Mouse (Mus musculus) erythroblast, embryonic 14.5 days (primary cell): ENCODE data around the gene Ipo11. TPM values are rescaled to one million over a fixed set of nuclear protein-coding genes. Genes with fewer than 3 reads are reported as not detected.

Experiments used
- H3K27me3 ChIP-seq: 2 replicates; pipeline ENCODE4 v1.6.1; 2012; ENCODE audit warnings: inconsistent platforms; ENCODE audit not compliant: control insufficient read depth
- H3K36me3 ChIP-seq: 2 replicates; pipeline ENCODE4 v1.6.1; 2012; ENCODE audit warnings: mild to moderate bottlenecking, inconsistent platforms; ENCODE audit not compliant: control insufficient read depth
- H3K4me1 ChIP-seq: 2 replicates; pipeline ENCODE4 v1.6.1; 2012; ENCODE audit warnings: inconsistent platforms; ENCODE audit not compliant: control insufficient read depth
- H3K4me3 ChIP-seq: replicated peaks from 2 replicates; pipeline ENCODE3; 2012; ENCODE audit warnings: moderate library complexity, mild to moderate bottlenecking, inconsistent platforms
- H3K9me3 ChIP-seq: 2 replicates; pipeline ENCODE4 v1.6.1; 2012; ENCODE audit warnings: low read length, inconsistent platforms, mixed read lengths; ENCODE audit not compliant: control insufficient read depth
- GATA1 ChIP-seq: IDR thresholded peaks from 2 replicates; pipeline ENCODE4 v1.6.1; 2012; ENCODE audit warnings: low read length, inconsistent platforms, mixed read lengths
- TAL1 ChIP-seq: IDR thresholded peaks from 3 replicates; pipeline ENCODE4 v1.6.1; 2012; ENCODE audit warnings: low read length, inconsistent platforms, mixed read lengths
- polyA plus RNA-seq: library from polyadenylated mRNA; stranded (reverse); fragments of >175 nt; gene quantifications from 2 replicates; pipeline ENCODE4 v1.2.3, GENCODE M21; 2012

Gene Ipo11
- polyA plus RNA-seq, 1 experiment, result 0.86 TPM

- H3K4me3 ChIP-seq, result no peak overlapping the region
- H3K36me3 ChIP-seq, result peaks cover 33% of the 10 kb centered on the region
- H3K27me3 ChIP-seq, result no peaks in the 10 kb centered on the region
- no peaks in the 10 kb centered on the region for H3K9me3 ChIP-seq
- TF ChIP-seq GATA1 (no peak), TAL1 (no peak)
- H3K4me1 ChIP-seq, result no peaks in the 10 kb centered on the region
These were observed 126.6 kb downstream of the Ipo11 start for GRCm38 (mm10) chr13:106810156-106810555.

- peaks cover 38% of the 10 kb centered on the region for H3K36me3 ChIP-seq
- H3K4me1 ChIP-seq, result no peaks in the 10 kb centered on the region
- H3K27me3 ChIP-seq, result no peaks in the 10 kb centered on the region
- no peaks in the 10 kb centered on the region for H3K9me3 ChIP-seq
- no peak for TF ChIP-seq GATA1
- no peak for TF ChIP-seq TAL1
- no peak overlapping the region for H3K4me3 ChIP-seq
These were observed 127.9 kb downstream of the Ipo11 start for GRCm38 (mm10) chr13:106808821-106809220.

- H3K4me3 ChIP-seq, result no peak overlapping the region
- H3K4me1 ChIP-seq, result no peaks in the 10 kb centered on the region
- H3K36me3 ChIP-seq, result peaks cover 38% of the 10 kb centered on the region
- H3K9me3 ChIP-seq, result no peaks in the 10 kb centered on the region
- TF ChIP-seq GATA1, result no peak
- no peak for TF ChIP-seq TAL1
- H3K27me3 ChIP-seq, result no peaks in the 10 kb centered on the region
These were observed 128.4 kb downstream of the Ipo11 start for GRCm38 (mm10) chr13:106808315-106808714.

GRCm38 (mm10) chr13:106807303-106807702 lies 129.5 kb downstream of the Ipo11 start:
- Histone ChIP-seq H3K36me3 (peaks cover 40% of the 10 kb centered on the region), H3K4me3 (no peak overlapping the region), H3K4me1 (no peaks in the 10 kb centered on the region), H3K9me3 (no peaks in the 10 kb centered on the region), H3K27me3 (no peaks in the 10 kb centered on the region)
- TF ChIP-seq GATA1 (no peak), TAL1 (no peak)

- TF ChIP-seq TAL1, result no peak
- no peak for TF ChIP-seq GATA1
- no peaks in the 10 kb centered on the region for H3K9me3 ChIP-seq
- H3K36me3 ChIP-seq, result peaks cover 31% of the 10 kb centered on the region
- no peaks in the 10 kb centered on the region for H3K4me1 ChIP-seq
- H3K27me3 ChIP-seq, result no peaks in the 10 kb centered on the region
- no peak overlapping the region for H3K4me3 ChIP-seq
These were observed 131.6 kb downstream of the Ipo11 start for GRCm38 (mm10) chr13:106805146-106805545.

- Histone ChIP-seq H3K27me3 (no peaks in the 10 kb centered on the region), H3K9me3 (no peaks in the 10 kb centered on the region), H3K4me1 (no peaks in the 10 kb centered on the region), H3K36me3 (peaks cover 29% of the 10 kb centered on the region), H3K4me3 (no peak overlapping the region)
- TF ChIP-seq GATA1 (no peak), TAL1 (no peak)
These were observed 138.7 kb downstream of the Ipo11 start for GRCm38 (mm10) chr13:106798026-106798425.

GRCm38 (mm10) chr13:106788817-106789216 lies 147.9 kb downstream of the Ipo11 start:
- TF ChIP-seq GATA1 (no peak), TAL1 (no peak)
- H3K9me3 ChIP-seq, result peaks cover 6% of the 10 kb centered on the region
- no peaks in the 10 kb centered on the region for H3K4me1 ChIP-seq

GRCm38 (mm10) chr13:106768807-106769206 lies 168.0 kb downstream of the Ipo11 start:
- TF ChIP-seq GATA1 (no peak), TAL1 (no peak)
- no peaks in the 10 kb centered on the region for H3K27me3 ChIP-seq
- H3K4me3 ChIP-seq, result no peak overlapping the region
- H3K36me3 ChIP-seq, result no peaks in the 10 kb centered on the region
- 0 out of 2 replicates have a peak, but pooled peaks cover under 1% of the 10 kb centered on the region for H3K9me3 ChIP-seq
- H3K4me1 ChIP-seq, result no peaks in the 10 kb centered on the region; the same call in 1 of the 2 replicates

More at GRCm38 (mm10) chr13:106788817-106789216, 147.9 kb downstream of the Ipo11 start:
- H3K36me3 ChIP-seq, result peaks cover 10% of the 10 kb centered on the region
- H3K4me3 ChIP-seq, result no peak overlapping the region
- H3K27me3 ChIP-seq, result no peaks in the 10 kb centered on the region

- TF ChIP-seq GATA1 (no peak), TAL1 (no peak)
- no peak overlapping the region for H3K4me3 ChIP-seq
- no peaks in the 10 kb centered on the region for H3K9me3 ChIP-seq
- no peaks in the 10 kb centered on the region for H3K36me3 ChIP-seq
- H3K27me3 ChIP-seq, result peaks cover 6% of the 10 kb centered on the region; the same call in 1 of the 2 replicates
- H3K4me1 ChIP-seq, result peaks cover 2% of the 10 kb centered on the region; the same call in 1 of the 2 replicates
These were observed 174.1 kb downstream of the Ipo11 start for GRCm38 (mm10) chr13:106762611-106763010.

GRCm38 (mm10) chr13:106761661-106762060 lies 175.1 kb downstream of the Ipo11 start:
- Histone ChIP-seq H3K27me3 (peaks cover 6% of the 10 kb centered on the region; the same call in 1 of the 2 replicates), H3K36me3 (no peaks in the 10 kb centered on the region), H3K4me3 (no peak overlapping the region), H3K9me3 (no peaks in the 10 kb centered on the region), H3K4me1 (peaks cover 2% of the 10 kb centered on the region; the same call in 1 of the 2 replicates)
- TF ChIP-seq TAL1 (no peak), GATA1 (no peak)
